21 mouse cellular contexts compared by ENCODE assay signal in genomic region chr9:53130460-53130859, GRCm38 (mm10).
DNase-seq lines count a peak whose midpoint lies in the region; ATAC-seq and TF ChIP-seq lines count a peak whose summit lies in the region.
"Had no signal": no experiment of that assay in that cellular context is flagged by ENCODE, and none has a peak within 500 bp of the region (broad histone marks: within the 10 kb centered on the region; RNA-seq: fewer than 3 reads in every experiment).

No protein-coding gene starts in this region.

- H3K27me3 ChIP-seq in kidney, postnatal 0 days (ENCODE audit: insufficient read depth, low read length): no peaks in the 10 kb centered on the region
- H3K27me3 ChIP-seq: embryonic facial prominence, embryonic 12.5 days; forebrain, embryonic 13.5 days; forebrain, embryonic 15.5 days had no signal

- TF ChIP-seq CTCF in kidney, postnatal 0 days (IDR thresholded peaks at IDR 0.05; ENCODE audit: low read depth): no peak

- H3K9me3 ChIP-seq in kidney, postnatal 0 days (replicated peaks; ENCODE audit: low read length): no peaks in the 10 kb centered on the region
- H3K9me3 ChIP-seq: embryonic facial prominence, embryonic 10.5 days; embryonic facial prominence, embryonic 12.5 days; forebrain, embryonic 13.5 days; forebrain, embryonic 15.5 days had no signal

- no peak overlapping the region for H3K4me2 ChIP-seq in kidney, postnatal 0 days (ENCODE audit: low read length)
- H3K4me2 ChIP-seq: embryonic facial prominence, embryonic 12.5 days; forebrain, embryonic 13.5 days; forebrain, embryonic 15.5 days had no signal

- no peaks in the 10 kb centered on the region for H3K4me1 ChIP-seq in kidney, postnatal 0 days (replicated peaks; ENCODE audit: insufficient read depth, low read length)
- H3K4me1 ChIP-seq: embryonic facial prominence, embryonic 10.5 days; embryonic facial prominence, embryonic 12.5 days; forebrain, embryonic 13.5 days; forebrain, embryonic 15.5 days had no signal

- WGBS in kidney, postnatal 0 days: 67% methylated on average over 2 of the region's 2 CpGs

- H3K27ac ChIP-seq in kidney, postnatal 0 days: no peak overlapping the region
- H3K27ac ChIP-seq: embryonic facial prominence, embryonic 10.5 days; embryonic facial prominence, embryonic 12.5 days; forebrain, embryonic 13.5 days; forebrain, embryonic 15.5 days had no signal

- no peak overlapping the region for H3K9ac ChIP-seq in kidney, postnatal 0 days (ENCODE audit: low read depth, low read length)
- H3K9ac ChIP-seq: embryonic facial prominence, embryonic 12.5 days; forebrain, embryonic 13.5 days; forebrain, embryonic 15.5 days; forebrain, postnatal 0 days had no signal

- intact Hi-C loops in gastrocnemius, postnatal 14 days (cut with DNase I; ENCODE audit: low total_unique reads): no loop called here

- no peak for ATAC-seq in kidney, postnatal 0 days (replicated peaks; ENCODE audit: low FRiP score, low read depth)
- peak; percentile 52 for ATAC-seq in granulocyte monocyte progenitor cell, adult 5-6 weeks (replicated peaks; ENCODE audit: poor library complexity, severe bottlenecking)
- ATAC-seq in megakaryocyte-erythroid progenitor cell, adult 5-6 weeks (replicated peaks; ENCODE audit: low FRiP score, low TSS enrichment, poor library complexity, severe bottlenecking): no peak
- ATAC-seq: forebrain, embryonic 13.5 days; forebrain, embryonic 15.5 days; forebrain, postnatal 0 days had no signal

- H3K4me3 ChIP-seq in kidney, postnatal 0 days (replicated peaks; ENCODE audit: low read depth, low read length): no peak overlapping the region
- H3K4me3 ChIP-seq: embryonic facial prominence, embryonic 10.5 days; embryonic facial prominence, embryonic 12.5 days; forebrain, embryonic 13.5 days; forebrain, embryonic 15.5 days had no signal

- DNase-seq in kidney, postnatal 0 days (ENCODE audit: low spot score): peak; percentile 29
- DNase-seq in kidney, postnatal 25 days: no peak
- peak; percentile 47 for DNase-seq in MEL-GATA-1-ER (ENCODE audit: extremely low read depth, low read depth)
- DNase-seq in gastrocnemius, postnatal 14 days: no peak
- no peak for DNase-seq in spleen, postnatal 4 days (ENCODE audit: low spot score in 2 of 2)
- DNase-seq: adrenal gland, adult 2 months; adrenal gland, postnatal 10 days; adrenal gland, postnatal 25 days; cerebellum, adult 11 months; cerebellum, adult 18-20 months; cerebellum, adult 8-10 months; cerebellum, adult 9-11 months; cerebellum, postnatal 14 days; cerebellum, postnatal 36 days; forebrain, postnatal 0 days had no signal

- no peaks in the 10 kb centered on the region for H3K36me3 ChIP-seq in kidney, postnatal 0 days (ENCODE audit: insufficient read depth, low read length)
- H3K36me3 ChIP-seq: embryonic facial prominence, embryonic 12.5 days; forebrain, embryonic 15.5 days had no signal

Comparison
In these comparisons a context has a peak if more than half of its experiments do, and no peak if none do; other contexts are left out.
1. DNase-seq: peak in kidney, postnatal 0 days (single experiment) and MEL-GATA-1-ER (single experiment); none in kidney, postnatal 25 days (0 of 2), gastrocnemius, postnatal 14 days (single experiment) and spleen, postnatal 4 days (0 of 2).